Mouse (Mus musculus) C2C12 (cell line): ENCODE results near the gene Plxna2.

ENCODE experiments used
- CTCF ChIP-seq: IDR thresholded peaks from one replicate; pipeline ENCODE4 v1.5.1; 2011; ENCODE audit not compliant: control insufficient read depth, insufficient read depth, insufficient read length
- MAX ChIP-seq: IDR thresholded peaks from one replicate; pipeline ENCODE4 v1.6.1; 2011; ENCODE audit warnings: mild to moderate bottlenecking, control low read depth
- MYOD1 ChIP-seq: IDR thresholded peaks from one replicate; pipeline ENCODE4 v1.6.1; 2011; ENCODE audit warnings: low read depth; ENCODE audit not compliant: control insufficient read depth, insufficient read length
- MYOG ChIP-seq: IDR thresholded peaks from one replicate; pipeline ENCODE4 v1.6.1; 2011; ENCODE audit not compliant: control insufficient read depth, insufficient read length; ENCODE audit errors: extremely low read depth
- USF1 ChIP-seq: IDR thresholded peaks from one replicate; pipeline ENCODE4 v1.6.1; 2011; ENCODE audit warnings: low read depth, mild to moderate bottlenecking, control low read depth, moderate library complexity

- TF ChIP-seq MYOD1 (no peak), MAX (no peak), CTCF (no peak), MYOG (no peak), USF1 (no peak)
Observed at GRCm38 (mm10) chr1:194650566-194650965, 32.5 kb downstream of the Plxna2 start.
